Mouse (Mus musculus) hindbrain, embryonic 10.5 days (tissue): ENCODE data around the gene Slc38a9. TPM values are rescaled to one million over a fixed set of nuclear protein-coding genes. Genes with fewer than 3 reads are reported as not detected.

ENCODE experiments used
- DNase-seq: peaks from one replicate; pipeline ENCODE4 v3.0.0-alpha.2; 2017; ENCODE audit warnings: low spot score
- H3K27ac ChIP-seq: fragments of 300-500 bp; sonication (generic); 2 replicates; pipeline ENCODE4 v1.5.1; 2016; ENCODE audit warnings: mild to moderate bottlenecking, moderate library complexity
- H3K27me3 ChIP-seq: fragments of 300-500 bp; sonication (generic); 2 replicates; pipeline ENCODE4 v1.6.1; 2016; ENCODE audit warnings: mild to moderate bottlenecking; ENCODE audit not compliant: poor library complexity, insufficient read depth, severe bottlenecking
- H3K36me3 ChIP-seq: fragments of 300-500 bp; sonication (generic); 2 replicates; pipeline ENCODE4 v1.6.1; 2016; ENCODE audit warnings: mild to moderate bottlenecking, moderate library complexity
- H3K4me1 ChIP-seq: fragments of 300-500 bp; sonication (generic); replicated peaks from 2 replicates; pipeline ENCODE4 v1.6.1; 2016; ENCODE audit warnings: mild to moderate bottlenecking
- H3K4me3 ChIP-seq: fragments of 300-500 bp; sonication (generic); 2 replicates; pipeline ENCODE4 v1.5.1; 2016; ENCODE audit warnings: mild to moderate bottlenecking, moderate library complexity
- H3K9me3 ChIP-seq: fragments of 300-500 bp; sonication (generic); 2 replicates; pipeline ENCODE4 v1.6.1; 2016; ENCODE audit warnings: mild to moderate bottlenecking, moderate library complexity
- WGBS: fragments of 180-500 bp; shearing (Covaris S2); methylation state at CpG from one replicate; pipeline ENCODE4 v1.1.7; 2016; 5-methylcytosine and 5-hydroxymethylcytosine counted together
- polyA plus RNA-seq: library from polyadenylated mRNA; unstranded; fragments of >200 nt; fragmentation: Nextera tagmentation; extraction: Ambion mirVana; gene quantifications from 2 replicates; pipeline ENCODE4 v1.2.1, GENCODE M21; 2016

Slc38a9 gene
- polyA plus RNA-seq, 1 experiment from 2014 or later, result 18.7 TPM

DNA sequence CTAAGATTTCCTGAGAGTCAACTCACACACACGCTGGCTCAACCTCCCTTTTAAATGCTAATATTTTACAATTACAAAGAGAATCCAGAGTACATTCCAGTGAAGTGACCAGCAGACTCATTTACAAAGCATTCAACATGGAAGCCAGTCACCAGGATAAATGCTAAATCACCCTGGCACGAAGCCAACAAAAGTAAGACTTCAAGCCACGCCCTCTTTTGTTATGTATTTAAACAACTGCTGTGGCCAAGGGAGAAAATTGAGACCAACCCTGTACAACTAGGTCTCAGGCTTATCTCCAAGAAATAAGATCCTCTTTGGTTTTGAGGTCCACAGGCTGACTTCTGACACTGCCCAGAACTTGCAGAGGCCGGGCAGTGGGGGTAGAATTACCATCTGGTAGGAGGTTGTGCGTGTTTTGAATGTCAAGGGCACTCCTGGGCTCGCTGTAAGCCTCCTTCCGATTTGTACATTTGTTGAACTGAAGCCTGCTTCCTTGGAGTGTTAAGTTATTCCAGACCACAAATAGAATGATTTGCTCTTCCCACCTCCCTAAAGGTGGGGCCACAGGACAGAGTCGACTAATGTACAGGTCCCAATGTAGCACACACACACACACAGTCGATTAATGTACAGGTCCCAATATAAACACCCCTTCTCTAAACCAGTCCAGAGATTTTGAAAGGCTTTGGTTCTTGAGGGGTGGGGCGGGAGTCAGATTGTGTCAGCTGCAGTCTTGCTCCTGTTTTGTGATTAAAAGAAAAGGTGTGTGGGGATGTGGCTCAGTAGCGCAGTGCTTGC lies 110.2 kb downstream of the Slc38a9 start:
- 40% methylated on average over 11 of the region's 11 CpGs for WGBS

DNA sequence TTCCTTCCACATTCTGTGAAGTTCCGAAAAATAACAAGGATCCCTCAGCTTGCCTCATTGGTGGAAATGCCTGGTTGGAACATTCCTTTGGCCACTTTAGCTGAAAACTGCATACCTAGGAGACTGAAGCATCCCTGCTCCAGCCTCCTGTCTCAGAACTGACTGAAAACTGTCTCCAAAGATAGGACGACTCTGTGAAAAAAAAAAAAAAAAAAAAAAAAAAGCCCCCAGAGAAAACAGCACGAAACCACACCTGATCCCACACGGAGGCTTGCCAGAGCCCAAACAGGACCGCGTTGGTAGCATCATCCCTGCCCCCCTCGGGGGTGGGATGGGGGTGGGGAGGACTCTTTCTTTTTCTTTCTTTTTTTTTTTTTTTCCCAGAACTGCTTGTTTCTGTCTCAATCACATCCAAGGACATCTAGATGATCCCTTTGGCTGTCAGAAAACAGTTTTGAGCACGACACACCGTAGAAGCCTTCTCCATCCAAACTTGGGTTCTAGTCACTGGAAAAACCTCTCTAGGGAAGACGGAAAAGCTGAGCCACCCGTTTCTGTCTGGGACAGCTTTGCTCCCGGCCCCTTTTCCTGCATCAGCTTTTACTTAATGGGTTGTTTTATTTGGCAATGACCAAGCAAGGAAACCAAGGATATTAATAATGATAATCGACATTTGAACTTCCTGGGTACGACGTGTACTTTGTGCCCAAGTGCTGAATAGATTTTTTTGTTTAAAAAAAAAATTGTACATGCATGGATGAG lies 111.1 kb downstream of the Slc38a9 start:
- WGBS, result 55% methylated on average over 15 of the region's 15 CpGs
- Histone ChIP-seq H3K9me3 (peaks cover 17% of the 10 kb centered on the region), H3K27me3 (no peaks in the 10 kb centered on the region), H3K36me3 (0 out of 2 replicates have a peak, but pooled peaks cover 8% of the 10 kb centered on the region), H3K4me1 (peaks cover 20% of the 10 kb centered on the region), H3K4me3 (no peak overlapping the region), H3K27ac (0 out of 2 replicates have a peak overlapping the region, but pooled peaks have one; percentile 64)
- no peak for DNase-seq

More for the DNA sequence above, 110.2 kb downstream of the Slc38a9 start:
- peak; percentile 38 for DNase-seq
- 0 out of 2 replicates have a peak, but pooled peaks cover 8% of the 10 kb centered on the region for H3K36me3 ChIP-seq
- peak overlapping the region; percentile 64; the same call in 1 of the 2 replicates for H3K27ac ChIP-seq
- H3K9me3 ChIP-seq, result peaks cover 26% of the 10 kb centered on the region
- no peaks in the 10 kb centered on the region for H3K27me3 ChIP-seq
- H3K4me3 ChIP-seq, result no peak overlapping the region
- H3K4me1 ChIP-seq, result peaks cover 20% of the 10 kb centered on the region

DNA sequence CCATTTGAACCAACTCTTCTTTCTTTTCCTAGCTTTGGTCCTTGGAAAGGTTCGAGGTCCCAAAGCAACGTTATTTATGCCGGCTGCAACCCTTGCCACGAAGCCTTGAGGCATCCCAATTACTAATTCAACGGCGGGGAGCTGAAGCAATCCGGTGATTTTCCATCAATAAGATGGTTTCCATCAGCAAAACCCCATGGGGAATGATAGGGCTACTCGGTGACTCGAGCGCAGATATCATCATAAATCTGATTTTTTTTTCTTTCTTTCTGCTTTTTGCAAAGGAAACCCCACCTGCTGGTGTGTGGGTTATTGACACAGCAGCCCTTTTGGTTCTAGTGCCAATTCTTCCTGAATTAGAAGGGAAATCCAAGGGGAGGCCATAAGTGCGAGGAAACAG lies 111.7 kb downstream of the Slc38a9 start:
- Histone ChIP-seq H3K27ac (no peak overlapping the region), H3K9me3 (peaks cover 11% of the 10 kb centered on the region), H3K4me3 (no peak overlapping the region), H3K36me3 (0 out of 2 replicates have a peak, but pooled peaks cover 6% of the 10 kb centered on the region), H3K4me1 (peaks cover 20% of the 10 kb centered on the region), H3K27me3 (no peaks in the 10 kb centered on the region)
- 72% methylated on average over 11 of the region's 11 CpGs for WGBS
- no peak for DNase-seq

DNA sequence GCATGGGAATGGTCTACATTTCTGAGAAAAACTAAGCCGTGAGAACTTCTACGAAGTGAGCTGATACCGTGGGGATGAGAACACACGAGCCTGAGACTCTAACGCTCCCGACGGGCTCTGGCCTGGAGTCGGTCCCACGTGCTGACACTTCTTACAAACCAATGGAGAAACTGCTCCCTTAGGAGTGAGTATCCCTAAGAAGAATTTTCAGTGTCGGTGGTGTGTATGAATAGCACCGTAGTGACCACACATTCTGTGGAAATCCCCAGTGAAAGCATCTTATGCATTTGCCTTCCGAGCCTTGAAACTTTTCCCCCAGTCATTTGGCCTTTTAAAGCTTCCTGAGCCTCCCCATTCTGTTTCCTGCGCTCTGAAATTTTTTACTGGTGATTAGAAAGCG lies 112.3 kb downstream of the Slc38a9 start:
- Histone ChIP-seq H3K27me3 (no peaks in the 10 kb centered on the region), H3K4me1 (peaks cover 20% of the 10 kb centered on the region), H3K4me3 (no peak overlapping the region), H3K9me3 (peaks cover 5% of the 10 kb centered on the region), H3K27ac (no peak overlapping the region), H3K36me3 (no peaks in the 10 kb centered on the region)
- no peak for DNase-seq
- WGBS, result 82% methylated on average over 14 of the region's 14 CpGs

DNA sequence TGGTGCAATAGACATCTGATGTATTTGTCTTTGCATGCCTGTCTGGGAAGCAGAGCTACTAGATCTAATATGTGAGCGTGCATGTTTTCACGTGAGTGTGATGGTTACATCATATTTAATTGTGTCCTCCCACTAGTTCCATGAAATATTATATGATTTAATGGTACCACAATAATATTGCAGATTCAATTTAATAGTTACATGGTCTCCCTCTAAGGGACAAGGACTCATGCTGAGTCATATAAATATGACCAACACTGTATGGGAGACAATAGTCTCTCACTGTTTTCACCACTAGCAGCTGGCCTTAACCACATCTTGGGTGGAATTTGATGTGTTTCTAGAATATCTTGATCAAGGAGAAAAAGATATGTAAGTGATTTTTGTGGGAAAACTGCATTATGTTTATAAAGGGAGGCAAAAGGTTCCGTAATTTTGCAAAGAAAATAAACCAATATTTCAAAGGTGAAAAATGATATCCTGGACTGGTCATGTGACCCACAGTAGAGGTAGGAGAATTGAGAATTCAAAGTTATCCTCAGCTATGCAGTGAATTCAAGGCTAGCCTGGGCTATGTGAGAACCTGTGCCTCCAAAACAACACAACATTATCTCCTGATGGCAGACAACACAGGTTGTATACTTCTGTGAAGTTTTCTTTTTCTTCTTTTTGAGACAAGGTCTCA lies 113.6 kb downstream of the Slc38a9 start:
- peaks cover 20% of the 10 kb centered on the region for H3K4me1 ChIP-seq
- 96% methylated on average over 3 of the region's 3 CpGs for WGBS
- no peak overlapping the region for H3K27ac ChIP-seq
- no peaks in the 10 kb centered on the region for H3K36me3 ChIP-seq
- no peak overlapping the region for H3K4me3 ChIP-seq
- H3K27me3 ChIP-seq, result no peaks in the 10 kb centered on the region
- no peak for DNase-seq
- H3K9me3 ChIP-seq, result no peaks in the 10 kb centered on the region

DNA sequence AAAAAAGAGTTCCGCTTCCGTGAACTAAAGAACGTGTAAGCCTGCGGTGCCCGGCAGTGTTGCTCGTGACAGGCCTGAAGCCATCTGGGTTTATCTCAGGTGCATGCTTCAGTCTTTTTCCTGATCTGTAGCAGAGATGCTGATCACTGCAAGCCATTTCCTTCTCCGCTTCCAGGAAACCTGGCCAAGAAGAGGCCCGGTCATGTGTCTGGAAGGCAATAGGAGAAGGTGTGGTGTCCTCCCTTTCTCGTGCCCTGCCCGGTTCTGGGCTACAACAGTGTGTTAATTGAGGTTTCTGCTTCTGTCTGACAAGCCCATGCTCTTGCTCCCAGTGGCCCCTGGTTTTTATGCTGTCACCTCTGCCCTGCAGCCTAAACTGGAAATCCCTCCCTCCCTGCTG lies 115.3 kb downstream of the Slc38a9 start:
- WGBS, result 87% methylated on average over 10 of the region's 10 CpGs

DNA sequence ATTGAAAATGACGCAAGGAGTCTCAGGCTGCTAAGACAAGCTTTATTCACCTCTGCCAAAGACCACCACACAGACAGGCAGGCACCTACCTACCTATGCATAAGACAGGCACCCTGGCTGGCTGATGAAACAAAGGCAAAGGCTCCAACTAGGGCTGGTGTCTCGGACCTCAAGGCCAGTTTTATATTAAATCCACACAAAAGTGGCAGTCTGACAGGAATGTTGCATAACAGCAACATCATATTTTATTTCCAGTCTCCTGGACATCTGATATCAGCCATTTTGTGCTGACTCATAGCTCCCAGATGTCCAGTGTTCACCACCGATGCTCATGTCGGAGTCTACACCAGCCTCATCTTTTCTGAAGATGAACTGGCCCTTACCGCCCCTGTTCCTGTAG lies 117.9 kb downstream of the Slc38a9 start:
- Histone ChIP-seq H3K36me3 (no peaks in the 10 kb centered on the region), H3K27ac (no peak overlapping the region), H3K4me3 (no peak overlapping the region), H3K27me3 (no peaks in the 10 kb centered on the region), H3K9me3 (no peaks in the 10 kb centered on the region), H3K4me1 (no peaks in the 10 kb centered on the region)
- DNase-seq, result no peak
- WGBS, result 94% methylated on average over 5 of the region's 5 CpGs

More for the DNA sequence above, 115.3 kb downstream of the Slc38a9 start:
- Histone ChIP-seq H3K27ac (no peak overlapping the region), H3K4me1 (peaks cover 10% of the 10 kb centered on the region), H3K4me3 (no peak overlapping the region), H3K9me3 (no peaks in the 10 kb centered on the region), H3K27me3 (no peaks in the 10 kb centered on the region), H3K36me3 (no peaks in the 10 kb centered on the region)
- no peak for DNase-seq

DNA sequence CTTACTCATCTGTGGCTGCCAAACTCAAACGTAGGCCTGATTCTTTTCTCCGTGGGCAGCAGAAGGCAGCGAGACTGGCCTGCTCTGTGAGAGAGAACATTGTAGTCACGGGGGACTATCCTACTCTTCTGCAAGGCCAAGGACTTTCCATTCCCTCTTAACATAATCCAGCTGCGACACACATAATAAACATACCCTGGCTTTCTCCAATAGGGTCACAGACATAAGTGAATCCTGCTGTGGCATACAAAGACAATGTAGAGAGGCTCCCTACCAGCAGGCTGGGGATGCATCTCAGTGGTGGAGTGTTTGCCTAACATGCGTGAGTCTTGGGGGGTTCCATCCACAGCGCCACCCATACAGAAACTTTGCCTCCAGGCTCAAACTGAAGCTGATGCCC lies 124.8 kb downstream of the Slc38a9 start:
- no peak overlapping the region for H3K4me3 ChIP-seq
- no peaks in the 10 kb centered on the region for H3K36me3 ChIP-seq
- 62% methylated on average over 7 of the region's 7 CpGs for WGBS
- H3K27ac ChIP-seq, result no peak overlapping the region
- no peak for DNase-seq
- H3K9me3 ChIP-seq, result no peaks in the 10 kb centered on the region
- no peaks in the 10 kb centered on the region for H3K27me3 ChIP-seq
- H3K4me1 ChIP-seq, result peaks cover 14% of the 10 kb centered on the region; the same call in 1 of the 2 replicates

DNA sequence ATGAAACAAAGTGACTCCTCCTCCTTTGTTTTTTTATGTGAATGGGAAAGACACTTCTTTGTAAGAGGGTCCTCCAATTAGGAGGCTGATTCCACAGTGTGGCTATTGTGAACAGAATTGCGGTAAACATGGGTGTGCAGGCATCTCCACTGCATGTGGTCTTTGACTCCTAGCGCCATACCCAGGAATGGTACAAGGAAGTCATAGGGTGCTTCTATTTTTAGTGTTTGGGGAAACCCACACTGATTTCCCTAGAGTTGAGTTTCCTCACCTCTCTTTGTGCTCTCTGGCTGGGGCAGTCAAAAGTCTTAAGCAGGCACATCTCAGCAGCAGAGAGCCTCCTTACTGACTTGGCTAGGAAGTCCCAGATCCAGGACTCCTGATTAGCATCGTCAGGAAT lies 125.6 kb downstream of the Slc38a9 start:
- no peak overlapping the region for H3K27ac ChIP-seq
- no peaks in the 10 kb centered on the region for H3K36me3 ChIP-seq
- H3K4me3 ChIP-seq, result no peak overlapping the region
- no peaks in the 10 kb centered on the region for H3K27me3 ChIP-seq
- no peaks in the 10 kb centered on the region for H3K9me3 ChIP-seq
- peaks cover 14% of the 10 kb centered on the region; the same call in 1 of the 2 replicates for H3K4me1 ChIP-seq
- DNase-seq, result no peak
- 37% methylated on average over 3 of the region's 3 CpGs for WGBS

DNA sequence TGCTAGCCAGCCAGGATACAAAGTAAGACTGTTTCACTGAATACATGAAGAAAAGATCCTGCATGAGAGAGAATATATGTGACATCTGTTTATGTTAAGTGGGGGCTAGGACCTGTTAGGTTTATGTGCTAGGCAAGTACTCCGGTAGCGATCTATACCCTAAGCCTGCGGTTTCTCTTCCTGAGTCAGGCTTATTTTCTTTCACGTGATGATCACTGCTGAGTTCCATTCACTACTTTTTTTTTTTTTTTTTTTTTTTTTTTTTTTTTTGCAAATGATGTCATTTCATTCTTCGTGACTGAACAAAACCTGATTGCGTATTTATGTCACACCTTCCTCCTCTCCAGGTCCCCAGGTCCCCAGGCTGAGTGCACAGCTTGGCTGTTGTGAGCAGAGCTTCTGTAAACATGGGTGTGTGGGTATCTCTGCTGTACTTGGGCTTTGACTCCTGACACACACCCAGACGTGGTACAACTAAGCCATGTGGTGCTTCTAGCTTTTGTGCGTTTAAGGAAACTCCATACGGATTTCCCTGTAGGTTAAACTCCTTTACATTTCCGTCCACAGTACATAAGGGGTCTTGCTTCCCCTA lies 126.5 kb downstream of the Slc38a9 start:
- Histone ChIP-seq H3K27ac (no peak overlapping the region), H3K36me3 (no peaks in the 10 kb centered on the region), H3K9me3 (no peaks in the 10 kb centered on the region), H3K4me1 (peaks cover 14% of the 10 kb centered on the region; the same call in 1 of the 2 replicates), H3K27me3 (no peaks in the 10 kb centered on the region), H3K4me3 (no peak overlapping the region)
- DNase-seq, result no peak
- WGBS, result 84% methylated on average over 10 of the region's 10 CpGs
